Mouse (Mus musculus) liver, postnatal 0 days (tissue): Measurements from ENCODE around the gene Irf2bp1. TPM values are rescaled to one million over a fixed set of nuclear protein-coding genes. Genes with fewer than 3 reads are reported as not detected.

Experiments
- ATAC-seq: fragments of 200-750 bp; cut with Nextera tagmentation; 2 replicates; pipeline ENCODE4 v1.8.0; 2017; ENCODE audit warnings: mild to moderate bottlenecking, moderate library complexity
- DNase-seq: peaks from one replicate; pipeline ENCODE4 v3.0.0-alpha.2; 2016
- H3K27ac ChIP-seq: fragments of 300-500 bp; sonication (generic); 2 replicates; pipeline ENCODE4 v1.5.1; 2014; ENCODE audit warnings: antibody characterized with exemption, moderate library complexity, mild to moderate bottlenecking, low read depth
- H3K27me3 ChIP-seq: fragments of 300-500 bp; sonication (generic); 2 replicates; pipeline ENCODE4 v1.6.1; 2014; ENCODE audit warnings: low read length, control low read depth, mixed read lengths; ENCODE audit not compliant: insufficient read depth
- H3K36me3 ChIP-seq: fragments of 300-500 bp; sonication (generic); replicated peaks from 2 replicates; pipeline ENCODE4 v1.6.1; 2014; ENCODE audit warnings: mild to moderate bottlenecking, control low read depth, low read length, moderate library complexity, mixed read lengths; ENCODE audit not compliant: insufficient read depth
- H3K4me1 ChIP-seq: fragments of 300-500 bp; sonication (generic); 2 replicates; pipeline ENCODE4 v1.6.1; 2014; ENCODE audit warnings: antibody characterized with exemption, mild to moderate bottlenecking, control low read depth; ENCODE audit not compliant: insufficient read depth
- H3K4me2 ChIP-seq: fragments of 300-500 bp; sonication (generic); 2 replicates; pipeline ENCODE4 v1.6.1; 2014; ENCODE audit warnings: low read depth, mild to moderate bottlenecking, low read length, moderate library complexity, mixed read lengths
- H3K4me3 ChIP-seq: fragments of 300-500 bp; sonication (generic); 2 replicates; pipeline ENCODE4 v1.5.1; 2014; ENCODE audit warnings: low read depth, low read length
- H3K9ac ChIP-seq: fragments of 300-500 bp; sonication (generic); replicated peaks from 2 replicates; pipeline ENCODE4 v1.6.1; 2014; ENCODE audit warnings: mild to moderate bottlenecking, moderate library complexity
- H3K9me3 ChIP-seq: fragments of 300-500 bp; sonication (generic); 2 replicates; pipeline ENCODE4 v1.6.1; 2016; ENCODE audit warnings: mild to moderate bottlenecking, control low read depth, low read length, mixed read lengths
- CTCF ChIP-seq: sonication (generic); IDR thresholded peaks from 2 replicates; pipeline ENCODE4 v1.5.1; 2016; ENCODE audit warnings: antibody characterized with exemption, low read depth
- EP300 ChIP-seq: IDR thresholded peaks from 2 replicates; pipeline ENCODE4 v1.6.1; 2016; ENCODE audit warnings: antibody characterized with exemption, low read depth, mild to moderate bottlenecking
- WGBS: fragments of 180-500 bp; shearing (Covaris S2); extraction: QIAGEN DNeasy Blood & Tissue Kit; methylation state at CpG from one replicate; pipeline ENCODE4 v1.1.7; 2014; ENCODE audit not compliant: insufficient replicate concordance; 5-methylcytosine and 5-hydroxymethylcytosine counted together
- polyA plus RNA-seq: library from polyadenylated mRNA; unstranded; fragments of >200 nt; fragmentation: Nextera tagmentation; extraction: Ambion mirVana; gene quantifications from 2 replicates; pipeline ENCODE4 v1.2.1, GENCODE M21; 2015

Gene Irf2bp1
- polyA plus RNA-seq, 1 experiment from 2014 or later: 6.3 TPM

GRCm38 (mm10) chr7:19007026-19007977 is 3.5 kb downstream of the Irf2bp1 start:
- 58% methylated on average over 13 of the region's 13 CpGs for WGBS
- peak; percentile 70 for DNase-seq
- peak overlapping the region; percentile 89 for H3K27ac ChIP-seq
- no peaks in the 10 kb centered on the region for H3K9me3 ChIP-seq
- TF ChIP-seq CTCF: no peak
- no peak for TF ChIP-seq EP300
- peaks cover 17% of the 10 kb centered on the region; the same call in 1 of the 2 replicates for H3K36me3 ChIP-seq
- peak overlapping the region; percentile 63 for H3K4me2 ChIP-seq
- 0 out of 2 replicates have a peak overlapping the region, but pooled peaks have one; percentile 16 for H3K4me3 ChIP-seq
- H3K9ac ChIP-seq: peak overlapping the region; percentile 18; the same call in 1 of the 2 replicates
- peaks cover 42% of the 10 kb centered on the region for H3K4me1 ChIP-seq
- no peaks in the 10 kb centered on the region for H3K27me3 ChIP-seq
- peak; percentile 26 for ATAC-seq

DNA sequence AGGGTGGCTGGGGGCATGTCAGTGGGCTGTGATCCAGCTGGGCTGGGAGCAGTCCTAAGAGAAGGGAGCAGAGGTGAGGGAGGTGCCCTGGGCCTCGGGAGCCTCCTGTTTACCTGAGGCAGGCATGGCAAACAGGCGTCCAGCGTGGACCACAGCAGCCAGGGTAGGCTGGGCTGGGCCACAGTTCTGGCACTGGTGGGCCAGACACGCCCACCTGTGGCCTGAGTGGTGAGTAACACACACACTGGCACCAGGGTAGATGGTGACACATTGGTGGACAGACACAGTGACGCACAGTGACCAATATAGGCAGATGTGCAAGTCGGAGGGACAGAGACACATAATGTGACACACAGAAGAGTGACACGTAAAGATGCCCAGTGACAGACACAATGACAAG is 6.7 kb downstream of the Irf2bp1 start:
- 54% methylated on average over 7 of the region's 7 CpGs for WGBS
- Histone ChIP-seq H3K4me1 (peaks cover 32% of the 10 kb centered on the region), H3K9me3 (no peaks in the 10 kb centered on the region), H3K4me3 (no peak overlapping the region), H3K27ac (peak overlapping the region; percentile 95), H3K36me3 (peaks cover 14% of the 10 kb centered on the region; the same call in 1 of the 2 replicates), H3K27me3 (no peaks in the 10 kb centered on the region), H3K4me2 (no peak overlapping the region), H3K9ac (no peak overlapping the region)
- DNase-seq: peak; percentile 71
- no peak for TF ChIP-seq CTCF
- TF ChIP-seq EP300: no peak
- ATAC-seq: peak; percentile 73

DNA sequence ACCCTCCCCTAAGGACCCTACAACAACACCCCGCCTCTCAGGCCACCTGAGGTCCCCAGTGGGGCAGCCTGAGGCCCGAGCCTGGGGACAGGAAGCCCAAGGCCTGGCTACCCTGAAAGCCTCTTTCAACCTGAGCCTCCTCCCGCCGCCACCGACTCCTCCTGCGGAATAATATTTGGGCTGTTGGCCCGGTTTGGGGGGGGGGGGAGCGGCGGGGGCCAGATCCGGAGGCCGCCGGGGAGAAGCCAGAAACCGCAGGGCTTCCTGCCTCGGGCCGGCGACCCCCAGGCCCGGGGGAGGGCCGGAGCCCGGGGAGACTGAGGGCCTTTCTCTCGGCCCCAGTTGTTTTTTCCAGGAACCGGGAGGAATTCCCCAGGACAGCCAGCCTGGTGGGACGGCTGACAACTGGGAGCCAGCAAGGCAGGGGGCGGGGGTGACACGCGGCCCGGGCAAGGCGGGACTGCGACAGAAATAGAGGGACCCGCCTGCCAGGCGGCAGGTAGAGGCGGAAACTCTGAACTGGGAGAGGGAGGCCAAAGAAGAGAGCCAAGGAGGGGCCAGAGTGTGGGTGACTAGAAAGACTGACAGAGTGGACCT is 8.3 kb downstream of the Irf2bp1 start:
- H3K4me2 ChIP-seq: peak overlapping the region; percentile 69
- peak overlapping the region; percentile 95 for H3K27ac ChIP-seq
- H3K4me3 ChIP-seq: peak overlapping the region; percentile 33
- no peaks in the 10 kb centered on the region for H3K9me3 ChIP-seq
- TF ChIP-seq CTCF (no peak), EP300 (no peak)
- 3% methylated on average over 23 of the region's 31 CpGs for WGBS
- ATAC-seq (peak; percentile 50), DNase-seq (peak; percentile 69)
- H3K4me1 ChIP-seq: peaks cover 26% of the 10 kb centered on the region
- peak overlapping the region; percentile 74 for H3K9ac ChIP-seq
- H3K27me3 ChIP-seq: no peaks in the 10 kb centered on the region
- H3K36me3 ChIP-seq: peaks cover 4% of the 10 kb centered on the region; the same call in 1 of the 2 replicates

- H3K9ac ChIP-seq: no peak overlapping the region
- peak overlapping the region; percentile 95 for H3K27ac ChIP-seq
- no peak overlapping the region for H3K4me3 ChIP-seq
- peak overlapping the region; percentile 69 for H3K4me2 ChIP-seq
- peaks cover 26% of the 10 kb centered on the region for H3K4me1 ChIP-seq
- DNase-seq: peak; percentile 71
- peaks cover 3% of the 10 kb centered on the region; the same call in 1 of the 2 replicates for H3K36me3 ChIP-seq
- no peak for TF ChIP-seq CTCF
- peak; percentile 63 for TF ChIP-seq EP300
- peak; percentile 51 for ATAC-seq
- WGBS: 21% methylated on average over 2 of the region's 2 CpGs
- H3K27me3 ChIP-seq: no peaks in the 10 kb centered on the region
- no peaks in the 10 kb centered on the region for H3K9me3 ChIP-seq
Observed at GRCm38 (mm10) chr7:19012882-19013281, 9.0 kb downstream of the Irf2bp1 start.

DNA sequence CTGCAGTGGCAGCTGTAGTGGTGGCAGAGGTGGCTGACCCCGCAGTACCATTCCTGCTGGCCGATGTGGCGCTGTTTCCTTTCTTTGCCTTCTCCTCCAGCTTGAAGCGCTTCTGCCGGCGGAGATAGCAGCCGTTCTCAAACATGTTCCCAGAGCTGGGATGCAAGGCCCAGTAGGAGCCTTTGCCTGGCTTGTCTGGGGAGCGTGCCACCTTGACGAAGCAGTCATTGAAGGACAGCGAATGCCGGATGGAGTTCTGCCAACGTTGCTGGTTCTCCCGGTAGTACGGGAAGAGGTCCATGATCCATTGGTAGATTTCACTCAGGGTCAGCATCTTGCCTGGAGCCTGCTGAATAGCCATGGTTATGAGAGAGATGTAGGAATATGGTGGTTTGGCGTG is 10.6 kb downstream of the Irf2bp1 start:
- Histone ChIP-seq H3K27ac (peak overlapping the region; percentile 82), H3K9ac (no peak overlapping the region), H3K9me3 (no peaks in the 10 kb centered on the region), H3K36me3 (peaks cover 3% of the 10 kb centered on the region; the same call in 1 of the 2 replicates), H3K27me3 (no peaks in the 10 kb centered on the region), H3K4me3 (no peak overlapping the region), H3K4me2 (no peak overlapping the region), H3K4me1 (peaks cover 23% of the 10 kb centered on the region)
- WGBS: 68% methylated on average over 15 of the region's 15 CpGs
- DNase-seq (peak; percentile 21), ATAC-seq (no peak)
- TF ChIP-seq EP300 (no peak), CTCF (0 out of 2 replicates have a peak, but pooled peaks have one; percentile 3)

- Histone ChIP-seq H3K27me3 (no peaks in the 10 kb centered on the region), H3K9me3 (no peaks in the 10 kb centered on the region), H3K4me3 (no peak overlapping the region), H3K36me3 (peaks cover 3% of the 10 kb centered on the region; the same call in 1 of the 2 replicates), H3K27ac (peak overlapping the region; percentile 82), H3K4me2 (no peak overlapping the region), H3K4me1 (peaks cover 18% of the 10 kb centered on the region), H3K9ac (no peak overlapping the region)
- TF ChIP-seq EP300 (peak; percentile 49; the same call in 1 of the 2 replicates), CTCF (no peak)
- WGBS: 72% methylated on average over 4 of the region's 4 CpGs
- ATAC-seq (peak; percentile 59), DNase-seq (no peak)
Observed at GRCm38 (mm10) chr7:19016042-19016441, 12.2 kb downstream of the Irf2bp1 start.
